Mouse (Mus musculus): ENCODE results near the gene Sidt1. TPM values are rescaled to one million over a fixed set of nuclear protein-coding genes. Genes with fewer than 3 reads are reported as not detected.

Sidt1 gene
- polyA plus RNA-seq, 2 experiments from 2014 or later, result 21.3 to 30.8 TPM

DNA sequence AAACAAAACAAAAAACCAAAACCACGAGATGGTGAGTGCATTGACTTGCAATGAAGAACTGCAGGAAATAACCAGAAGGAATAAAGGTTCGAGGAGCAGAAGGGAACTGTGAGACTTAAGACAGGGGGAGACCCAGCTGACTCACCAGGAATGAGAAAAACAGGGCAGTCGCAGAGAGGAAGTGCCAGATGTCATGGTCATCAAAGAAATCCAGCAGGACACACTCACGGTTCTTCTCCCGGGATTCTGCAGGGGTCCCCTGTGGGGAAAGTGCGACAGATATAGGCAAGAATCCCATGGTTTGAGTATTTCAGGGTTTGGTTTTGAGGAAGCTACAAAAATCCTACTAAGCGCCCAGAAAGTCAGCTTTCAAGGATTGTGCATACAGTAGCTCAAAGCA lies 89.7 kb downstream of the Sidt1 start:
- ATAC-seq, result no peak

DNA sequence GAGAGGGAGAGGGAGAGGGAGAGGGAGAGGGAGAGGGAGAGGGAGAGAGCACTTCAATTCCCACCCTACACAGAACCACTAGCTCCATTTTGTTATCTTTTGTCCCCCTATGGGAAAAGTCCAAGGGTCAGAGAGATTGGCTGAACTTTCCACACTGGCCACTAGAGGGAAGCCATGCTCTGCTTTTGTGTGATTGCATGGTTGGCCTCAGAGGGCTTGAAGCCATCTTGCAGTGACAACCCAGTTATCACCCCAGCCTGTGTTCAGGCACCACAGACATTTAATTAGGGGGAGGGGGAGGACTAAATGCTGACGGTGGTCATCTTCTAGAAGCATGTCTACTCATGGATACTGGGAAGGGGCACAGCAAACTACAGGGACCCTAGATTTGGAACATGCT lies 90.4 kb downstream of the Sidt1 start:
- ATAC-seq, result peak; percentile 87

DNA sequence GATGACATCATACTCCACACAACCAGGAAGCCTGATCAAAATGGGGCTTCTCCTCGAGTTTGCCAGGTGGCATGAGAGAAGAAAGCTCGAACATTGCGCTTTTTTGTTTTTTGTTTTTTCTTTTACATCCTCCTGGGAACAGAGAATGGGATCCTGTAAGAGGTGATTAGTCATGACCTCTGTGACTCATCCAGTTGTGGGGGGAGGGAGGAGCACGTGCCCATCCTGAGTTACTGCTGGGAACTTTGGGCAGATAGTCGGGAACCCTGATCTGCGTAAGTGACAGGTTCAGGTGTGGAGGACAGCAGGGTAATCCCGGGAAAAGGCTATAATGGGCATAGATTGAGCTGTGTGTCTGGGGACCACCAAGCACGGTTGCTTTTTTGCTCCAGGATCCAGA lies 92.6 kb downstream of the Sidt1 start:
- ATAC-seq, result no peak

DNA sequence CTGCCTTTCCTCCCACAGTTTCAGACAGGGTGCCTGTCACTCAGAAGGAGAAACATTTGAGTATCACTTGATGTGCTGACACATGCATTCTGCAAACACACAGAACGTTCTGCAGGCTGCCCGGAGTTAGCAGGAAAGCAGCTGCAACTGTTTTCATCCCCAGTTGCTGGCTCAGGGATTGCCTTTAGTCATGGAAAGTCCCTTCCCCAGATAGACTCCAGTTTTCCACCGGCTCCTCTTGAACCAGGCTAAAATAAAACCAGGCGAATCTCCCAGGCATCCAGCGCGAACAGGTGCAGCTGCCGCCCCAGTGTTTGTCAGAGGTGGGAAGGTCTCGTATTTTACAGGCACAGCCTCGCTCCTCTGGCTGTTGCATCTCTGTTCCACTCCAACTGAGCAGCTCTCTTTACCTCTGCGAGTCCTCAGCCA lies 94.1 kb downstream of the Sidt1 start:
- ATAC-seq, result no peak

GRCm38 (mm10) chr16:44237836-44238235 lies 95.2 kb downstream of the Sidt1 start:
- no peak for ATAC-seq

DNA sequence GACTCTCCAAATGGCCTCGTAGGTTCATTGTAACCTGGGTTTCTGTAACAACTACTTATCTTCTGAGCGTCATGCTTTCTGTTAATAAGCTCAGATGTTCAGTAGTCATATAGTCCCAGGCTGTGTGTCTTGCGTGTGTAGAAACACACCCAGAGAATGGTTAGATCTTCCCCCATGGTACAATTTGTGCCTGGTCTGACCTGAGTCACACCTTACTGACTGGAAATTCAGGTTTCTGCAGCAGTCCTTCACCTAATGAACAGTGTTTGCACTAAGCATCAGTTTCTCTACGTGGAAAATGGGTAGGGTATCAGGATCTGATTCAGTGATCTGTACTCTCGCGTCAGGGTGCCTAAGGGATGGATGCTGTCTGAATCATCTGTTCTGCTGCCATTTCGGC lies 100.0 kb downstream of the Sidt1 start:
- ATAC-seq, result no peak

DNA sequence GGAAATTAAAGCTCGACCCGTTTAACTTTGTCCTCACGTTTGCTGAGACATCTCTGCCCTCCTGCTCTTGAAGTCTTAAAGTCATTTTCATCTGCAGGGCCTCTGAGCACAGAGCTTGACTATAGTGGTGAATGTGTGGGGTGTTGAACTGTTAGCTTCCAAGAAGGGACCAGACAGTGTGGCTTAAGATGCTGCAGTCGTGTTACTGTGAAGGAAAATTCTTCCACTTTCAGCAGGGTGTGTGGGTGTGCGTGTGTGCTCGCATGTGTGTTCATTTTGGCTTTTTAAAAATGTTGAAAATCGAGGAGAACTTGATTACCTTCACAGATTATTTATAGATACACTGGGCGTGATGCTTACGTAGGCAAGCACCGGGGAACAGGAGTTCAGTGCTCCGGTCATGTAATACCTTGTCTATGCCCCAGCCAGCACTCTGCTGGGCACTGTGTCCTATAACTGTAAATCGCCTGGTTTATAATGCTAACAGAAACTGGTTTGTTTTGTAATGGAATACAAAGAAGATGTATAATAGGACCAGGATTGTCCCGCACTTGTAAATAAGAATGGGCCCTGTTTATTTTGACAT lies 106.2 kb downstream of the Sidt1 start:
- no peak for ATAC-seq

DNA sequence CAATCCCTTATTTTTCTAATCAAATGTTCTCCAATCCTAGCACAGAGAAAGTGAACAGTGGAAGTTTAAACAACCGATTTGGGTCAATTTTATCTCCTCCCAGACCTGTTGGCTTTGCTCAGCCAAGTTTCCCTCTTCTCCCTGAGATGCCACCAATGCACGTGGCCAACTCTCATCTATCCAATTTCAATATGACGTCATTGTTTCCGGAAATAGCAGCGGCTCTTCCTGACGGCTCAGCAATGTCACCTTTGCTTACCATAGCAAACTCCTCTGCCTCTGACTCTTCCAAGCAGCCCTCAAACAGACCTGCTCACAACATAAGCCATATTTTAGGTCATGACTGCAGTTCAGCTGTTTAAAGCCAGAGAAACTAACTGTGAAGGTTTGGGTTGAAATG lies 111.5 kb downstream of the Sidt1 start:
- no peak for ATAC-seq

- ATAC-seq, result no peak
Measured at GRCm38 (mm10) chr16:44216417-44216816, 116.6 kb downstream of the Sidt1 start.

DNA sequence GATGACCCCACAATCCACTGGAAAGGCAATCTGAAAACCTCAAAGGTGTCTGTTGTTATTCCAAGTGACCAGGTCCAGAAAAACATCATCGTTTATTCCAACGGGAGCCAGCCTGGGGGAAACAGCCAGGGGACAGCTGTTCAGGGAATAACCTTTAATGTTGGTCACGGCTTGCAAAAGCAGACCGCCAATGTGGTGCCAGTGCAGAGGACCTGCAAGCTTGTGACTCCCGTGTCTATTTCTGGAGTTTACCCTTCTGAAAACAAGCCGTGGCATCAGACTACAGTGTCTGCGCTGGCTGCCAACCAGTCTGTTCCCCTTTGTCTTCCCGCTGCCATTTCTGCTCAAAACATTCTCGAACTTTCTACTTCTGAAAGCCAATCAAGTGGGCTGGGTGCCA lies 117.5 kb downstream of the Sidt1 start:
- ATAC-seq, result no peak

GRCm38 (mm10) chr16:44212703-44213102 lies 120.3 kb downstream of the Sidt1 start:
- no peak for ATAC-seq

DNA sequence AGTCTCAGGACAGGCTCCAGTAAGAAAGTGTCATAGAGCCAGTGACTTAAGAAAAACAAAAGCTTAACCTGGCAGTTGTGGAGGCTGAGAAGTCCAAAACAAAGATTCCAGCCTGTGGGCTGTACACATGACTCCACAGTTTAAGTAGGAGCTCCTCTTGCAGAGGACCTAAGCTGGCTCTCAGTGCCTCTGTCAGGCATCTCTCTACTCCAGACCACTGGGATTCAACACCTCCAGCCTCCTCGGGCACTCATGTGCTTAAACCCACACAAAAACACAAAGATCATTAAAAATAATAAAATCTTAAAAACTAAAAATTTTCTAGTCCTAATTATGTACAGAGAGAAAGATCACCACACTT lies 122.0 kb downstream of the Sidt1 start:
- ATAC-seq, result no peak

DNA sequence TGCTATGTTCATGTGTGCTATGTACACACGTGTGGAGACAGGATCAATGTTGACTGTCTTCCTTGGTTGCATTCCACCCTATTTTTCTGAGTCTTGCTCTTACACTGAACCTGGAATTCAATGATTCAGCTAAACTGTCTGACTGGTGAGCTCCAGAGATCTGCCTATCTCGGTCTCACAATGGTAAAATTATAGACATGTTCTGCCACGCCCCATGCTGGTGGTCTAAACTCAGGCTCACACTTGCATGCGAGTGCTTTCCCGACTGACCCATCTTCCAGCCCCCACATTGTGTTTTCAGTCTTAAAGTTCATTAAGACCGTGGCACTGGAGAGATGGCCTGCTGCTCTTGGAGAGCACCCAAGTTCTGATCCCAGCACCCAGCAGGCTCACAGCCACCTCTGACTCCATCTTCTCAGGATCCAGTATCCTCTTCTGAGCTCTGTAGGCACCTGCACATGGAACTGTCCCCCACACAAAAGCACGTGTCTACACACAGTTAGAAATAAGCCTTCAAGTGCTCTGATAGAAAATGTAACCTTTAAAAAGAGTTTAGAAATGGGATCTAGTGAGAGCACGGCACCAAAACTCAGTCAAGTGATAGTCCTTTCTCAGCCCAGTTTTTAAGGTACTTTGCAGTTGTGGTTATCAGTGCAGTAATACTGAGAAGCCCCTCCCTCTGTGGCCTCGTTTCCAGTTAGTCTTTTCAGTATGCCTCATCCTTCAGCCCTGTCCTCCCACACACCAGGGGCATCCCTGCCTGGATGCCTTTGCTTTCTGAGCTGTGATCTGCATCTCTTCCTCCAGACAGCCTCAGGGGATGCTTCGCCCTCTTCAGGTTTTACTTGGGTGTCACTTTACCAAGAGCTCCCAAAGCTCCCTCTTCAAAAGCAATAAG lies 122.6 kb downstream of the Sidt1 start:
- peak; percentile 71 for ATAC-seq

- no peak for ATAC-seq
Measured at GRCm38 (mm10) chr16:44205973-44206372, 127.0 kb downstream of the Sidt1 start.

DNA sequence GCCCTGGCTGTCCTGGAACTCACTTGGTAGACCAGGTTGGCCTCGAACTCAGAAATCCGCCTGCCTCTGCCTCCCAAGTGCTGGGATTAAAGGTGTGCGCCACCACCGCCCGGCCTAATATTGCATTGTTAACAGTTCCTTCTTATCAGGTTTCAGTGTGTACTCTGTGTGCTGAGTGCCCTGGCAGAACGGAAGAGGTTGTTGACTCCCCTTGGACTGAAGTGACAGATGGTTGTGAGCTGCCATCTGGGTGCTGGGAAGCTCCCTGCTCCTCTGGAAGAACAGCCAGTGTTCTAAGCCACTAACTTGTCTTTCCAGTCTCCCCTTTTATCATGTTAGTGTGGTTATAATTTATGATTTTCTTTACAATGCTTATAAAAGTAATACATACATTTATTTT lies 128.7 kb downstream of the Sidt1 start:
- ATAC-seq, result no peak

DNA sequence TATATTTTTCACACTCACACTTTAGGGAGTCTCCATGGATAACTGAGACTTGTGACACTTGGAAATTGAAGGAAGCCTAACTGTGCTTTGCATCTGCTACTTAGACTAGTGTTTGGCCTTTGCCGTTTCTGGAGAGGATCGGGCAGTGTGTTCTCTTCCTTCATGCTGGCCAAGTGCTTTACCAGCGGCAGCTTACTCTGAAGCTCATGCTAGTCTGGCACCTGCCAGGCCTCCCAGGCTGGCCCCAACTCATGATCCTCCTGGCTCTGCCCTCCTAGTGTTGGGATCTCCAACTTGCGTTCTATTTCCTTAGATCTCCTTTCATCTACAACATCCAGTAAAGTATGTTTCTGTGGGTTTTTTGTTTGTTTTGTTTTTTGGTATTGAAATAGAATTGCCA lies 132.8 kb downstream of the Sidt1 start:
- ATAC-seq, result no peak

GRCm38 (mm10) chr16:44199066-44199703 lies 133.8 kb downstream of the Sidt1 start:
- no peak for ATAC-seq

DNA sequence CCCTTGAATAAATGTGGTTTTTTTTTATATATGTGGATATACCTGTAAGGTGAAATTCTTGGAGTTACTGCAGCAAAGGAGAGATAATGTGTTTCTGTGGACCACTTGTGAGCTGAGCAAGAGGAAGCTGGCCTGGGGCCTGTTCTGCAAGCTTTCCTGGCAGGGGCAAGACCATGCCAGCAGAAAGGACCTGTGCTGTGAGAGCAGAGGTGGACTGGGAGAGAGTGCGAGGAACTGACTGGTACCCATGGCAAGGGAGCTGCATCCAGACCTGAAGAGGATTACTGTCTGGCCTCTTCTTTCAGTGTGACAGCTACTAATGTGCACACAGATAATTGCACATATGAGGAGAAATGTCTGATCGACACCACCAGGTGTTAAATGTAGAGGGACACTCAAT lies 142.0 kb downstream of the Sidt1 start:
- no peak for ATAC-seq

Other genes with a start within 250 kb of the Sidt1 start
- gene Atp6v1a, start 193.5 kb downstream of the Sidt1 start, polyA plus RNA-seq (2017; shearing (Covaris generic)), result 10 to 100 TPM; 32.7 to 35.0 TPM
- gene Naa50, start 193.4 kb downstream of the Sidt1 start, polyA plus RNA-seq (2017; shearing (Covaris generic)), result 10 to 100 TPM; 29.1 to 32.3 TPM
- gene Usf3, start 159.9 kb downstream of the Sidt1 start, polyA plus RNA-seq (2017; shearing (Covaris generic)), result 1 to 10 TPM; 2.7 to 4.7 TPM
- gene Spice1, start 13.9 kb upstream of the Sidt1 start, polyA plus RNA-seq (2017; shearing (Covaris generic)), result 10 to 100 TPM; 17.8 to 22.0 TPM
- gene Cfap44, start 61.6 kb upstream of the Sidt1 start, polyA plus RNA-seq (2017; shearing (Covaris generic)), result not detected
- under 1 TPM; 0.09 to 0.10 TPM for gene Boc, start 225.7 kb upstream of the Sidt1 start, polyA plus RNA-seq (2017; shearing (Covaris generic))

Data from activated CD4-positive, CD25-positive, alpha-beta regulatory T cell, adult 4 months (primary cell).